Mouse (Mus musculus) adrenal gland, postnatal 36 days (tissue): ENCODE results near the gene Bst1. TPM values are rescaled to one million over a fixed set of nuclear protein-coding genes. Genes with fewer than 3 reads are reported as not detected.
A peak's percentile ranks its signal among the peaks of the same experiment; 100 is the strongest.

ENCODE experiments used
- DNase-seq, 2 experiments: peaks; one replicate each; pipeline ENCODE4 v3.0.0; 2021; ENCODE audit warnings: mixed read lengths in 1 of 2
- total RNA-seq, 2 experiments: library from RNA; stranded (reverse); gene quantifications; 2 replicates each; pipeline ENCODE4 v1.2.3; 2021

Bst1 gene
- total RNA-seq, 2 experiments from 2014 or later = 1.7 to 2.1 TPM

DNA sequence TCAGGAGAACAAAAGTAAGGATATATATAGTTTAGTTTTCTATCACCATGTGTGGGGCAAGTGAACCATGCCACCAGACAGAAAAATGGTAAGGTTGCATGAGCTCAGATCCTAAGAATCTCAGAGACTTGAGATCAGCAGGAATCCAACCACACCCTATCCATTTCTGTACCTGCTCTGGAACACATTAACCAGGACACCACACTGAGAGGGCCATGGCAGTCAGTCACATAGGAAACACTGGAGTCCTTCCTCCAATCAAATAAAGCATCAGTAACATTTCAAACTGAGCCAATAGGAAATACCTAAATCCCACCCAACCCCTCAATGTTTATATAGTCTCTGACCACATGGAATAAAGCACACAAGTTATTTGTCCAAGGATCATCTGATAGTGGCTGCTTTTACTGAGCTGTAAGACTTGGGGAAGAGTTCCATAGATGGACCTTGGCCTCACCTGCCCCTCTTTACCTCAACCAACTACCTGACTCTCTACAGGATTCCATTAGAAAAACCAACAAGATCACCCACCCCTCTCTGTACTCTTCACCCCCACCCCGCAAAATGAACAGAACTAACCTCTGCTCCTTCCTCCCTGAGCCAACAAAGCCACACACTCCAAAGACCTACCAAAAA, 8.1 kb upstream of the Bst1 start:
- no peak for DNase-seq

DNA sequence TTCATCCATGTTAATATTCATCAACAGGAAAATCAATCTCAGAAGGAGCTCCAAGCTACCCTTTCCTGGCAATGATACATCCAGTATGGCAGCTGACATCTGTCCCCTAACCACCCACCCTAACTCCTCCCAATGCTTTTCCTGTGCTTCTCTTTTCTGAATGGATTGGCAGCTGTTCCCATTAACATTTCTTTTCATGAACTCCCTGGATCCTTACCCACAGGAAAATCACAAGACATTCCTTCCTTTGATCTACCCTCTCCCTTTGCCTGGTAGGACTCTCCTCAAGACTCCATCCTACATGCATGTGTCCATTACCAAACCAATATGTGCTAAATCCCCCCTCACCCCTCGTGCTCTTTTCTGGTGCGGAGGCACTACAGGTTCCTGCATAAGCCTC, 4.1 kb upstream of the Bst1 start:
- no peak for DNase-seq

DNA sequence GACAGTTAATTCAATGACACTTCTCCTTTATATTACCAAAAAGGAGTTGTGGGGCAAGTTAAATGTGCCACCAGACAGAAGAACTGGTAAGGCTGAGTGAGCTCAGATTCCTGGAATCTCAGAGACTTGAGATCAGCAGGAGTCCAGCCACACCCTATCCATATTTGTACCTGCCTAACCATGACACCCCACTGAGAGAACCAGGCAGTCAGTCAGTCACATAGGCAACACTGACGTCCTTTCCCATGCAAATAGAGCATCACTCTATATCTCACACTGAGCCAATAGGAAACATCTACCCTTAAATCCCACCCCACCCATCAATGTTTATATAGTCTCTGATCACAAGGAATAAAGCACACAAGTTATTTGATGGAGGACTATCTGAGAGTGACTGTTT, 2.9 kb upstream of the Bst1 start:
- no peak for DNase-seq

DNA sequence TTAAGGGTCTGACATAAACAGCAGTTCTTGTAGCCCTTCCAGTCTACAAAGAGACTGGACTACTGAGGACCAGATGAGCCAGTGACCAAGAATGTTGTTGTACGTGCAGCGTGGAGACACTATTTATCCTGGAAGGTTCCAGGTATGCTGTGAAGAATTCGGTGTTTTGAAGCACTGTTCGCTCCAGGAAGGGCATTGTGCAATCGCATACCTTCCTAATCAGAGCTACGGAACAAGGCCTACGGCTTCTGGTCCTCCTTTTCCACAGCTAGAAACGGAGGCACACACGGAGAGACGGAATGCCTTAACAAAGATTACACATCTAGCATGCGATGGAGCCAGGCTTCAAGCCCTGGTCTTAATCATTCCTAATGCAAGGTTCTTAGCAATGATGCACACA, 2.1 kb downstream of the Bst1 start:
- DNase-seq = no peak

DNA sequence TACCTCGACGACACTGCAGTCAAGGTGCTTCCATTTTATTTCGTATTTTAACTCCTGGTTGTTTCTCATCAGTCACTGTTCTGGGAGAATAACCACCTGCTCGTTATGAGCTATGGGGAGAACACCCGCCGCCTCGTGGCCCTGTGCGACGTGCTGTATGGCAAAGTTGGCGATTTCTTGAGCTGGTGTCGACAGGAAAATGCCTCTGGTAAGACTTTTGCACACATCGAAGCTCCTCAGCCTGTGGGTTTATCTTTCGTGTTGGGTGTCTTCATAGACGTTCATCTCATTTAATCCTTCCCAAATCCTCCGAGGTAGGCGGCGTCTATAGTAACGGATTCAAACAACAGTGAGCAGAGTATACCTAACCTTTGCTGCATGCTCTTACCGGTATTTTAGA, 2.9 kb downstream of the Bst1 start, which contains the start of gene Fbxl5:
Gene Fbxl5 (minus strand): TSS at position 101 of the 400 bp plus-strand sequence.
- no peak for DNase-seq

DNA sequence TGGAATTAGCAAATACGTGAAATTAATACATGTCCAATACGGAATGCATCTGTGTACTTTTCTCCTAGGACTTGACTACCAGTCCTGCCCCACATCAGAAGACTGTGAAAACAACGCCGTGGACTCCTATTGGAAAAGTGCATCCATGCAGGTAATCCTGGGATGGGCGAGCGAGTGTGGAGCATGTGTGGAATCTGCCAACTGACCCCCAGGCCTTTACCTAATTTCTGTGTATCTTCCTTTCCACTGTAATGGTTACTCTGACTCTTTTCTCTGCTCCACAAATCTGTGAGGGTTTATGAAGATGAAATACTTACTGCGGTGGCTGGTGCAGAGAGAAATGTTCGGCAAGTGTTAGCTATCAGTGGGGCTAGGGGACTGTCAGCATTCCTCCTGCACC, 3.5 kb downstream of the Bst1 start:
- DNase-seq = no peak

DNA sequence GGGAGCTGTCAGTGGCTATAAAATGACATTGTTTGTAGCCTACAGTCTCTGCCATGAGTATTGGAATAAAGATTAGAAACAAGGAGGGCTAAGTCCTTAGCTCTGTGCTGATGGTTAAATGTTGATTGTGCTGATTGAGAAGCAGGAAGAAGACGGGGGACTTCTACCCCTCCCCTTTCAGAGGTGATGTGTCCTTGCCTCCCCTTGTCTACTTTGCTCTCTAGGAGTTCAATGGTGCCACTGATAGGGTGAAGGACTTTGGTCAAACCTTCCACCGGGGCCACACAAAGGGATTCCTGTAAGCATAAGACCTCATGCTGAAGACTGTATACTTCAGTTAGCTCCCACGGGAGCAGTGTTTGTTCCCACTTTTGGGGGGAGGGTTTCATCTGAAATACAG, 4.1 kb downstream of the Bst1 start:
- no peak for DNase-seq

DNA sequence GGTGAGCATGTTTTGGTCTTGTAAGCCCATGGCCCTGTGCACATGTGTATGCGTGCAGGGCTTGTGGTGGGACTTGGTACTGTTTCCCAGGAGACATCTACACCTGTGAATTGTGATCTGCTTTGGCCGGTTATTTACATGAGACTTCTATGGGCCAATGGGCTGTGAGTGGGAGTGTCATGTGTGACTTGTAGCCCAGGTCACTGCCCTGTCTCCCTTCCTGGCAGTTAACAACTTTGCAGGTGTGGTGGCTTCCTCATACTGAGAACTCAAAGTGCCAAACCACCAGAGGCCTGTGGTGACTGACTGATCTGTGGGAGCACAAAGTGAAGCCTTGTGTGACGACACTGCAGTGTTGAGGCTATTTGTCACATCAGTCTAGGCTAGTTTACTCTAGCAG, 5.9 kb downstream of the Bst1 start:
- no peak for DNase-seq

DNA sequence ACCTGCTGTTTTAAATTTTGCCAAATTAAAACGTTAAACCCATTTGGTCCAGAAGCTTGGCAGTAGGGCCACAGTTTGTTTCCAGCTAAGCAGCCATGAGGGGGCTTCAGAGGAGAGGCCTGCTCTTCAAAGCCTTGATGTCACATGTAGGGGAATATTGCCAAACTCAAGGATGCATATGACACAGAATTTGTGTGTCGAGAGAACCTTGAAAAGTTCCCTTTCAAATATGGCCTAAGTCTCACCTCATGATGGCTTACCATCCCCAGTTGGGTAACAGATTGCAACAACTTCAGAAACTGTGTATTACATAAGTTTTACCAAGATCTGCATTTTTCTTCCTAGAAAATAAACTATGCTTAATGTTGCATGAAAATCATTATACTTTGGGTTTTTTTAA, 8.2 kb downstream of the Bst1 start:
- no peak for DNase-seq

DNA sequence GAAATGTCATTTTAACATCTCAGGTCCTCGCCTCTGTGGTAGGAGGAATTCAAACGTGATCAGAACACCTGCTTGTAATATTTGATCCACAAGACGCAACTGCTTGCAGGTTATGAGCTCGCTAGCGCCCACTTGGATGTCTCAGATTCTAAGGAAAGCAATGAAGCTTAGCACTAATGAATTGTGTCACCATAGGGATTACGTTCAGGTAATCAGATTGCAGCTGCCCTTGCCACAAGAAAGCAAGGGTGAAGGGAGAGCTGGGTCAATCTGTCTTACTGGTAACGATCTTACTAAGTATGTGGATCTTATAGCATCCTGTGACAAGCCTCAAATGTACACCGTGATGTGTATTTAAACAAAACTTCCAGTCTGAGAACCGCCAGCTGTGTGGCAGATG, 8.7 kb downstream of the Bst1 start:
- DNase-seq = no peak

DNA sequence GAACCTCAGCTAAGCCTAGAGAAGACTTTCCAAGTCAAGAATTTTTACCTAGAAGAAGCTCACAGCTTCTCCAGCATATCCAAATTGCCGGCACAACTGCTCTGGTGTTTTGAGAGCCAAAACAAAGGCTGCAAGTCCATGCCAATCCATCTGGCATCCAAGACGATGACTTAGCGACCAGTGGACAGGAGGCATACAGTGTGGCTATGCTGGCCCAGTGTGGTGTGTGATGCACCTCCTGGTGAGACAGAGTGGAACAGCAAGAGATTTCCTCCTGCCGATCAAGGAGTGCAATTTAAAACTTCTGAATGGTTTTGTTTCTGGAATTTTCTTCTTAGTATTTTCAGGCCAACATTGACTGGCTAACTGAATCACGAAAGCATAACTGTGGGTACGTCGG, 17.9 kb downstream of the Bst1 start:
- no peak for DNase-seq

DNA sequence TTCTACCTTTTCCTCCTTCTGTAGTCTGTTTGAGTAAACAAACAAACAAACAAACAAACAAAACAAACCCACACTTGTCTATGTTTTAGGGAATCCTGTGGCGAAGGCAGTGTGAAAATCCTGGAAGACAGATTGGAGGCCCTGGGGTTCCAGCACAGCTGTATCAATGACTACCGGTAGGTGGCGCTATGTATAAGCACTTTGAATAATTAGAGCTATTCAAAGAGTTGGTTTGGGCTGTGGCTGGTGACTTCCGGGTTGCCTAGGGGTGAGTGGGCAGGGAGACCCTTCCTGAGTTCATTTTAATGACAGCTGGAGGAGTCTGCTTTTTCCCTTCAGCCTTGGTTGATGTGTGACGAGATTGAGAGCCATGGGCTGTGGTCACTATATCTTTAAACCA, 18.7 kb downstream of the Bst1 start:
- peak; percentile 35 to 62 for DNase-seq

DNA sequence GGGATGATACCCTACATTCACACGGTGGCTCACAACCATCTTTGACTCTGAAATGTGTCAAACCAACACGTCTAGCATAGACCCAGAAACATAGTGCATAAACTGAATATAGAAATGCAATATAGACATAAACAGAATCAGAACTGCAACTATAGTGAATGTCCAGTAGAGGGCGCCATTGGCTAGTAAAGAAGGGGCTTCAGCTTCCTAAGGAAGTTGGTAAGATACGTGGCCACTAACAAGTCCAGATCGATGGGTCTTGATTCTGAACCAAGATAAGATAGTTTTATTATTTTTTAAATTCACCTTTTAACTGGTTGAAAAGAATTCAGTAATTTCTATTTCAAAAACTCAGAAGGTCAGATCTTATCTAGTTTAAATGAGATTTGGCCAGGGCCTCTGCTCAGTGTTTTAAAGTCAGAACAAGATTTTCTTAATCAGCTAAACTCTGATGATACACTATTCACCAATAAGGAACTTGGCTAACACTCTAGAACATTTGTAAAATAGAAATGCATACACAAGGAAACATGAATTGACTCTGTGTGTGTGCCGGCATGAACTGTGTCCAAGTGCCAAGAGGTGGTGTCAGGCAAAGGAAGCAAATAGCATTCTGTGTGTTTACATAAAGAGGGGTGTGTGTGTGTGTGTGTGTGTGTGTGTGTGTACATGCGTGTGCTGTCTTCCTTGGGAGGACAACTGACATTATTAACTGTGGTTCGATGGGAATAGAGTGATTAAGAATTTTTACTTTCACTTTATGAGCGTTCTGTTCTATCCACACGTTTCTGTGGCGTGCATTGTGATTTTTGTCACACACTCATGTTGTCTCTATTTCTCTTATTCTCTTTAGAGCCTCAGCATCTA, 22.7 kb downstream of the Bst1 start:
- peak; percentile 38 to 61 for DNase-seq

DNA sequence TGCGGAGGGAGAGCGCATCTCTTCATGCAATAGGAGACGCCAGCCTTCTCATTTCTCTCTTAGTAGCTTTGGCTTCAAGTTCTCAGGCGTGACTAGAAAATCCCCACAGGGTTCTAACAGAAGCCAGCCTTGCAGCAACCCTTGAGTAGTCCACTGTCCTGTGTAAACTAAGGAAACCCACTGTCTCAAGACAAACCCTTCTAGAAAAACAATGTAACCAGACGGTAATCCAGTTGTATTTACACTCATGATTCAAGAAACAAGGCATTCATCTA, 23.3 kb downstream of the Bst1 start:
- DNase-seq = no peak

DNA sequence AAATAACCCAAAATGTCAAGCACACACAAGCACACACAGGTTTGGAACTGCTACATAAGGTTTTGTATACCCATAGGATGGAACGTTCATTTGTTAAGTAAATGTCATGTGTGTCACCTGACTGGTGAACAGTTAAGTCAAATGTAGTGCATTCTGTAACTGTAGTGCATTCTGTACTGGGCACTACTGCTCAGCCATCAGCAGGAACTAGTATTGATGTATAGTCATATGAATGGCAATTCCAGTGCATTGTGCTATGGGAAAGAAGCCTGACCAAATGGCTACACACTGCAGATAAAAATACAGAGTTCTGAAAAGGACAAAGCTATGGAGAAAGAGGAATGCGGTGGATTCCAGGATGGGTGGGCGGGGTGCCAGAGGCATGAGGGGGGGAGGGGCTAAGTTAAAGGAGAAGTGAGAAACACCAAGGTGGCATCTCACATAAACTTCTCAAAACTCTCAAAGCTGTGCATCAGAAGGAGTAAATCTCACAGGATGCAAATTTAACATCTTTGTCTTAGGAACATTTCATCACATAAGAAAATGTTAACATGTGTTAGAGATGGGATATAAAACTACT, 24.0 kb downstream of the Bst1 start:
- no peak for DNase-seq

DNA sequence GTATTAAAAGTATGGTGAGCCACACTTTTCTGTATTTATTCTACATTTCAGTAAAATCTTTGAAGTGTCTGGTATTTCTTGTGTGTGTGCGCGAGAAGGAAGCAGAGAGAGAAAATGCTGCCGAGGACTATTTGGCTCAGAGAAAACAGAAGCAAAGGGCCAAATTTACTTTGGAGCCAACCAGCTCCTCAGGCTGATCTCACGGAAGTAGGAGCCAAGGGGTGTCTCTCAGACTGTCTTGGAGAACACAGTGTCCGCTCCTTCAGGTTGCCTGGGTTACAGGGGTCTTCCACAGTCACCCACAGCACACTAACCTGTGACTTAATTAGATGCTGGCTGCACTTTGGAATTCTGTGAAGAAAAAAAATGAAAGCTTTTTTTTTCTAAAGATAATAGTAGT, 26.4 kb downstream of the Bst1 start:
- no peak for DNase-seq

DNA sequence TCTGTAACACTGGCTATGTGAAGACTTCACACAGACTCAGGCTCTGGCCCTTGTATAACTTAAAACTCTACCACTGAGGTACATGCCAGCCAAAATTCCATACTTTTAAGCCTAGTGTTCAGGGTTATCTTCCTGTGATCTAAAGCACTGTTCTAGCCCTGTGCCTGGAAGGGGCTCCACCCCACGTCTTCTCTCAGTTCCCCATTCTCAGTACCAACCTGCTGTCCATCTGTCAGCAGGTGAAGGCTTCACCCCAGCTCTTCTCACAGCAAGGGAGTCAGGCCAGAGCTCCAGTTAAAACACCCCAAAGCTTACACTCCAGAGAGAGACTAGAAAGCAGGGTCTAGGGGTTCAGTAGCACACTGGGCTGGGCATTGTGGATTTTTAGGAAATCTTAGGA, 27.0 kb downstream of the Bst1 start:
- DNase-seq = no peak

DNA sequence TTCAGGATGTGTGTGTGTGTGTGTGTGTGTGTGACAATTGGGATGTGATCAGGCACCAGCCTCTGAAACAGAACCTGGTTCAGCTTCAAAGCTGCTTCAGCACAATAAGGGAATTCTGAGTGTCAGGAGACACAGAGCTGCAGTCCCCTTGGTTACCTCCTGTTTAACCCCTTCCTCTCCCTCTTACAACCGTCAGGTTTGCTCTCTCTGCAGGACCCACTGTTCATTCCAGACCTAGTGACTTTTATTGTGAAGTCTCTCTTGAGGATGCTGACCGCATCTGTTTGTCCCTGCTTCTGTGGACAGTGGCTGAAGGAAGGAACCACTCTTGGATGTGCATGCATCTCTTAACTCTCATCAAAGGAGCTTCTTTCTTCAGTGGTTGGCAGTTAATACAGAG, 27.5 kb downstream of the Bst1 start:
- no peak for DNase-seq

DNA sequence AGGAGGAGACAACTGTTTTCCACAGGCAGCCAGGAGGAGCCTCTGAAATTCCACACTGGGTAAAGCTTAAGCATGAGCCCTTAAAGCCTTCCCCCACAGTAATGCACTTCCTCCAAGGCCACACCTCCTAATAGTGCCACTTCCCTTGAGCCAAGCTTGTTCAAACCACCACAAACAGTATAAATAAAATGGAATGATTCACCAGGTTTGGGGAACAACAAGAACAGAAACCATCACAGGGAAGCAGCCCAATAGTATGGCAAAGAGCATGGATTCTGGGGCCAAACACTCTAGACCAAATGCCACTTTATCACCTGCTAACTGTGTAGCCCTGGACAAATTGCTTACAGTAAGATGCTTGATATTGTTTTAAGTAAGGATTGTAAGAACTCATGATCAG, 28.9 kb downstream of the Bst1 start:
- no peak for DNase-seq

DNA sequence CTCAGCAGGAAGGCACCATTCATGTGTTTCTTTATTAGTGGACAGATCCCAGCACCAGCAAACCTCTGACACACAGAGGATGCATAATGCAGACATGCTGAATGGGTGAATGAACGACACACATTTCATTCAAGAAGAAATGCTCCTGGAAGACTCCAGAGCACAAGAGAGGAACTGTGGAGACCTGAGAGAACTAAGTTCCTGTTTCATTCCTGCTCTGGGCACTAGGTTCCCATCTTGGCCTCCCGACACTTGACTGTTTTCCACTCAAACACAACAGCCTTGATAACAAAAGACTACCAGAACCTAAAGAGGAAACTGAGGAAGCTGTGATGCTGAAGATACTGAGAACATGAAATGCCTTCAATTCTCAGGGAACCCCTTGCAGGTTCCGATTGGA, 29.6 kb downstream of the Bst1 start:
- DNase-seq = no peak

DNA sequence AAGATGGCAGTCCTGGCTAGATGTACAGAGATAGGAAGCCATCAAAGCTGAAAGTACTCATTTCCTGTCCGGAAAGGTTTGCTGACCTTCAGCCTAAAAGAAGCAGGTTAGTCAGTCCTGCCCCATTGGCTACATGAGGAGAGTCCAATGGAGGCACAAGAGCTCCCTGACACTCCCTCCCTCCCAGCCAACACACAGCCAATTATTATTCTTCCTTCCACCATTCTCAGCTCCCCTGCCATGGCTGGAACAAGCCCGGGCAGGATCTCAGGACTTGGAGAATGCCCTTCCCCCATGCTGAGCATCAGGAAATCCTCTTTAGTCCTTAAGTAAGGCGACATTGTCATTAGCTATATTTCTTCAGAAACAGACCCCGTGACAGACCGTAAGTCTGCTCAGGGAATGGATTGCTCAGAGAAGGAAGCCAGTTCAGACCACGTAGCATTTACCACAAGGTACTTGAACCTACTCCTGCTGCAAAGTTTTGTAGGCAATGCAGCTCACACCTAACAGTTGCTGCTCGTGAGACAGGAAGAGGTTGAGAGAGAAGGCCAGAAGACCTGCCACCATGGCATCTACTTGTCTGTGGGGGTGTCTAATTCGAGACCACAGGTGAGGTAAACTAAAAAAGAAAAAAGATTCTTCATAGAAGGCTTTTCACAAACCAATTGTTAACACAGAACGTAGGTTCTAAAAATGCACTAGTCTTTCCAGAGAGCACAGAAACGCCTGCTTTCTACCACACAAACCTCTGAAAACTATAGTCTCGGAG, 34.6 kb downstream of the Bst1 start:
- no peak for DNase-seq

DNA sequence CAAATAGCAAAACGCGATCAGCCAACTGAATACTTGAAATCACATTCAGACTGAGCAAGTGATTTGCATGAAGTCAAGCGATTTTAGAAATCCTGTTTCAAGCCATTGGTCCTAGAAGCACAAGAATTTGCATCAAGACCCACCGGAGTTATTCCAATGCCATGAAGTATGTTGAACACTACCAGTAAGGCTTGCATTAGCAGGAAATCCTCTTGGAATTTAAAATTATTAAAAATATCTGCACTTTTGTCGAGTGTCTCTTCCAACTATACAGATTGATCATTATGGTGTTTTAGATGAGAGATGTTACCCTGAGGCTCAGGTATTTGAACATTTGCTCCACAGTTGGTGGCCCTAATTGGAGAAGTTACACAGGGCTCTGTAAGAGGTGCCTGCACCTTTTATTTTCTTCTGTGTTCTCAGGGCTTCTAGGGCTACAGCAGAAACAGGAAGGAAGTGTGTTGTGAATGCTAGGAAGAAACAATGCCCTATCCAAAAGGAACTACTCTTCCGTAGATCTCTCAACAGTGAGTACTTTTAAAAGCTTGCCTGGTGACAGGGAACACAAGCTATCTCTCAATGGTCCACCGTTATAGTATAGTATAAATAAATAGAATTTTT, 35.3 kb downstream of the Bst1 start:
- no peak for DNase-seq

DNA sequence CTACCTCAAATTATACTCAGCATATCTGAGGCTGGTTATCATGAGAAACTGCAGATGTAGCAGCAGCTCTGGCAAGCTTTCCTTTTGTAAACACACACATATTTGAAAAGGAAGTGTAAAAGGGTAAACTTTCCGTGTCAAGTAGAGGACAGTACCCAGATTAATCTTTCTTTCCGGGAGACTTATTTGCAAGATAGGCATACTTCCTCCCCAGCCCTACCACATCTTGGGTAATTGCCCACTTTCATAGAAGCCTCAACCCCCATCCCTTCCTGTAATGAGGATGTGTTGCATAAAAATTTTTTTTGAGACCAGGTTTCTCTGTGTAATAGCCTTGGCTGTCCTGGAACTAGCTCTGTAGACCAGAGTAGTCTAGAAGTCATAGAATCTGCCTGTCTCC, 37.1 kb downstream of the Bst1 start:
- DNase-seq = peak in 1 of 2 experiments; percentile 16
